Comparison of ENCODE assay signal across 32 mouse cellular contexts in the genomic region with DNA sequence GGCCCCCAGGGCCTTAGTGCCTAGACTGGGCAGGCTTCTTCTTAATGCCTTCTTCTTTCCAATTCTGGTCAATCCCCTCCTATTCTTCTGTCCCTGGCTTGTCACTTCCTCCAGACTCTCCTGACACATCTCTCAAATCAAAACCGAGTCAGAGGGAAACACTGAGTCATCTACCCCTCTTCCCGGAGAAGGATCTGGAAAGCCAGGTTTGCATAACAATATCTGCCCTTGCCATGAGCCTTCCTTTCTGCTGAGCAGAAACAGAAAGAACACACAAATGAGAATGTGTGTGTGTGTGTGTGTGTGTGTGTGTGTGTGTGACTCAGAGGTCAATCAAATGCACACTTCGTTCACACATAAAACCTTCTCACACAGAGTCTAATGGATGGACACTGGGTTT. TPM values are rescaled to one million over a fixed set of nuclear protein-coding genes. Genes with fewer than 3 reads are reported as not detected.
DNase-seq lines count a peak whose midpoint lies in the region; ATAC-seq lines count a peak whose summit lies in the region.
"Had no signal": no experiment of that assay in that cellular context is flagged by ENCODE, and none has a peak within 500 bp of the region (broad histone marks: within the 10 kb centered on the region; RNA-seq: fewer than 3 reads in every experiment).

No protein-coding gene starts in this region.

- no peak for ATAC-seq in forebrain, embryonic 14.5 days
- no peak for ATAC-seq in liver, embryonic 12.5 days
- ATAC-seq: midbrain, embryonic 16.5 days had no signal

- H3K9ac ChIP-seq in forebrain, embryonic 14.5 days (ENCODE audit: low read length): no peak overlapping the region
- no peak overlapping the region for H3K9ac ChIP-seq in liver, embryonic 12.5 days
- H3K9ac ChIP-seq: heart, embryonic 15.5 days; hindbrain, embryonic 14.5 days; neural tube, embryonic 13.5 days; stomach, embryonic 15.5 days had no signal

- no peak overlapping the region for H3K27ac ChIP-seq in forebrain, embryonic 14.5 days (ENCODE audit: low read depth, low read length)
- H3K27ac ChIP-seq in liver, embryonic 12.5 days: no peak overlapping the region
- H3K27ac ChIP-seq: forebrain, embryonic 10.5 days; gastrocnemius, adult 2 months; heart, embryonic 15.5 days; hindbrain, embryonic 14.5 days; kidney, postnatal 0 days; limb, embryonic 10.5 days; macrophage; neural tube, embryonic 13.5 days; stomach, embryonic 15.5 days had no signal

- no peak overlapping the region for H3K4me3 ChIP-seq in forebrain, embryonic 14.5 days (ENCODE audit: low read depth, low read length)
- H3K4me3 ChIP-seq in liver, embryonic 12.5 days: no peak overlapping the region
- H3K4me3 ChIP-seq: forebrain, embryonic 10.5 days; gastrocnemius, adult 2 months; heart, embryonic 15.5 days; limb, embryonic 10.5 days; myocyte; neural tube, embryonic 13.5 days; stomach, embryonic 15.5 days had no signal

- no peak overlapping the region for H3K4me2 ChIP-seq in forebrain, embryonic 14.5 days (ENCODE audit: low read length)
- H3K4me2 ChIP-seq in liver, embryonic 12.5 days: no peak overlapping the region
- H3K4me2 ChIP-seq: heart, embryonic 15.5 days; hindbrain, embryonic 14.5 days; neural tube, embryonic 13.5 days; stomach, embryonic 15.5 days had no signal

- DNase-seq in left cerebral cortex, adult 11 months (ENCODE audit: low spot score): peak; percentile 16
- DNase-seq in left cerebral cortex, adult 18-20 months (ENCODE audit: low spot score in 2 of 2): no peak
- peak; percentile 60 for DNase-seq in ES-CJ7 (ENCODE audit: low read depth, low spot score)
- peak; percentile 37 for DNase-seq in adipocyte (ENCODE audit: low spot score)
- no peak for DNase-seq in thymus, postnatal 14 days
- no peak for DNase-seq in forebrain, embryonic 14.5 days (ENCODE audit: low spot score)
- DNase-seq: cerebellum, adult 11-12 months; cerebellum, postnatal 10 days; gastrocnemius, adult 2 months; heart, postnatal 4 days; kidney, adult 2 months; liver had no signal

- H3K9me3 ChIP-seq in forebrain, embryonic 14.5 days (replicated peaks; ENCODE audit: control insufficient read depth, low read length): no peaks in the 10 kb centered on the region
- no peaks in the 10 kb centered on the region for H3K9me3 ChIP-seq in liver, embryonic 12.5 days (replicated peaks)
- H3K9me3 ChIP-seq: forebrain, embryonic 10.5 days; heart, embryonic 15.5 days; limb, embryonic 10.5 days; neural tube, embryonic 13.5 days; stomach, embryonic 15.5 days had no signal

- no peaks in the 10 kb centered on the region for H3K4me1 ChIP-seq in forebrain, embryonic 14.5 days (ENCODE audit: control insufficient read depth, insufficient read depth, low read length)
- peaks cover 9% of the 10 kb centered on the region for H3K4me1 ChIP-seq in liver, embryonic 12.5 days
- H3K4me1 ChIP-seq: heart, embryonic 15.5 days; neural tube, embryonic 13.5 days; stomach, embryonic 15.5 days had no signal

- no peaks in the 10 kb centered on the region for H3K27me3 ChIP-seq in forebrain, embryonic 14.5 days (replicated peaks; ENCODE audit: control insufficient read depth, insufficient read depth, low read length)
- no peaks in the 10 kb centered on the region for H3K27me3 ChIP-seq in liver, embryonic 12.5 days (replicated peaks)
- H3K27me3 ChIP-seq: heart, embryonic 15.5 days; neural tube, embryonic 13.5 days; stomach, embryonic 15.5 days had no signal

- H3K36me3 ChIP-seq in forebrain, embryonic 14.5 days (ENCODE audit: control insufficient read depth, insufficient read depth, low read length): no peaks in the 10 kb centered on the region
- no peaks in the 10 kb centered on the region for H3K36me3 ChIP-seq in liver, embryonic 12.5 days
- H3K36me3 ChIP-seq: forebrain, embryonic 10.5 days; heart, embryonic 15.5 days; limb, embryonic 10.5 days; neural tube, embryonic 13.5 days; stomach, embryonic 15.5 days had no signal

- 40% methylated on average over 3 of the region's 3 CpGs for WGBS in forebrain, embryonic 14.5 days
- 54% methylated on average over 3 of the region's 3 CpGs for WGBS in liver, embryonic 12.5 days (ENCODE audit: insufficient replicate concordance)

RNA-seq across cellular contexts. Expression of a gene that starts 26.5 kb away (rescaled TPM):
- not detected for total RNA-seq in left cerebral cortex, adult 18-20 months (2021)
- polyA plus RNA-seq in forebrain, embryonic 14.5 days (2014; fragmentation: Nextera tagmentation; extraction: Ambion mirVana): 0.44 and 0.67 TPM in 2 replicates
- polyA plus RNA-seq in liver, embryonic 12.5 days (2016; fragmentation: Nextera tagmentation; extraction: Ambion mirVana): 0.20 TPM in 1 of 2 replicates, not detected in the other
- total RNA-seq: adrenal gland, adult 18-20 months; heart, adult 8-10 months; layer of hippocampus, postnatal 10 days had no signal
- polyA plus RNA-seq: cortical plate, adult 2 months; heart, embryonic 15.5 days; intestine, embryonic 14.5 days; kidney, postnatal 0 days; midbrain, embryonic 16.5 days had no signal

RNA-seq across cellular contexts. Expression of a gene that starts 40.4 kb away (rescaled TPM):
- total RNA-seq in left cerebral cortex, adult 18-20 months (2021): not detected
- polyA plus RNA-seq in forebrain, embryonic 14.5 days (2014; fragmentation: Nextera tagmentation; extraction: Ambion mirVana): 0.28 and 0.58 TPM in 2 replicates
- polyA plus RNA-seq in liver, embryonic 12.5 days (2016; fragmentation: Nextera tagmentation; extraction: Ambion mirVana): 0.98 and 1.1 TPM in 2 replicates
- total RNA-seq: adrenal gland, adult 18-20 months; gastrocnemius, adult 2 months; gastrocnemius, postnatal 4 days; heart, adult 8-10 months; heart, postnatal 4 days; layer of hippocampus, postnatal 10 days had no signal
- polyA plus RNA-seq: cortical plate, adult 2 months; kidney, adult 2 months; large intestine, adult 2 months; macrophage had no signal

RNA-seq across cellular contexts. Expression of a gene that starts 50.6 kb away (rescaled TPM):
- total RNA-seq in left cerebral cortex, adult 18-20 months (2021): under 1 TPM in 1 of 2 experiments, not detected in 1; 0.16 TPM
- polyA plus RNA-seq in forebrain, embryonic 14.5 days (2014; fragmentation: Nextera tagmentation; extraction: Ambion mirVana): 20.6 and 21.8 TPM in 2 replicates
- polyA plus RNA-seq in liver, embryonic 12.5 days (2016; fragmentation: Nextera tagmentation; extraction: Ambion mirVana): not detected in 2 replicates
- total RNA-seq: adrenal gland, adult 18-20 months; gastrocnemius, adult 2 months; gastrocnemius, postnatal 4 days; heart, adult 8-10 months; heart, postnatal 4 days; MEL had no signal
- polyA plus RNA-seq: kidney, adult 2 months; large intestine, adult 2 months; liver, embryonic 16.5 days; macrophage; myocyte had no signal

RNA-seq across cellular contexts. Expression of a gene that starts 58.5 kb away (rescaled TPM):
- 10 to 100 TPM; 71.0 to 74.2 TPM for total RNA-seq in left cerebral cortex, adult 18-20 months (2021)
- polyA plus RNA-seq in forebrain, embryonic 14.5 days (2014; fragmentation: Nextera tagmentation; extraction: Ambion mirVana): 106 and 107 TPM in 2 replicates
- polyA plus RNA-seq in liver, embryonic 12.5 days (2016; fragmentation: Nextera tagmentation; extraction: Ambion mirVana): 55.6 and 59.2 TPM in 2 replicates

Comparison
In these comparisons a context has a peak if more than half of its experiments do, and no peak if none do; other contexts are left out.
1. DNase-seq: peak in left cerebral cortex, adult 11 months (single experiment), ES-CJ7 (single experiment) and adipocyte (single experiment); none in left cerebral cortex, adult 18-20 months (0 of 2), thymus, postnatal 14 days (single experiment) and forebrain, embryonic 14.5 days (single experiment).
2. RNA of a gene that starts 50.6 kb away (polyA plus RNA-seq): 20.6 to 21.8 TPM in forebrain, embryonic 14.5 days; not detected in liver, embryonic 12.5 days; every median in the first group is over 10 times any median in the second.